Mouse (Mus musculus) stomach, embryonic 16.5 days (tissue): ENCODE results near the gene Mns1. TPM values are rescaled to one million over a fixed set of nuclear protein-coding genes. Genes with fewer than 3 reads are reported as not detected.
"Not testable (repeated sequence)": the region's sequence is repeated elsewhere in the genome, so short reads cannot be mapped to it uniquely, and the experiment has no call there.

Experiments
- ATAC-seq: fragments of 200-750 bp; cut with Nextera tagmentation; 2 replicates; pipeline ENCODE4 v1.8.0; 2017; ENCODE audit warnings: moderate number of reproducible peaks, moderate TSS enrichment; ENCODE audit not compliant: insufficient read depth, low FRiP score
- H3K27ac ChIP-seq: fragments of 300-500 bp; sonication (generic); 2 replicates; pipeline ENCODE4 v1.5.1; 2014; ENCODE audit warnings: low read length
- H3K27me3 ChIP-seq: fragments of 300-500 bp; sonication (generic); 2 replicates; pipeline ENCODE4 v1.6.1; 2014; ENCODE audit warnings: low read length, control low read depth, mixed read lengths; ENCODE audit not compliant: control insufficient read depth, insufficient read depth
- H3K36me3 ChIP-seq: fragments of 300-500 bp; sonication (generic); 2 replicates; pipeline ENCODE4 v1.6.1; 2014; ENCODE audit warnings: low read length; ENCODE audit not compliant: control insufficient read depth, insufficient read depth
- H3K4me1 ChIP-seq: fragments of 300-500 bp; sonication (generic); 2 replicates; pipeline ENCODE4 v1.6.1; 2014; ENCODE audit warnings: low read length, control low read depth, mixed read lengths; ENCODE audit not compliant: control insufficient read depth, insufficient read depth
- H3K4me2 ChIP-seq: fragments of 300-500 bp; sonication (generic); 2 replicates; pipeline ENCODE4 v1.6.1; 2014; ENCODE audit warnings: low read depth, low read length, mixed read lengths
- H3K4me3 ChIP-seq: fragments of 300-500 bp; sonication (generic); replicated peaks from 2 replicates; pipeline ENCODE4 v1.5.1; 2014; ENCODE audit warnings: mild to moderate bottlenecking, low read length
- H3K9ac ChIP-seq: fragments of 300-500 bp; sonication (generic); 2 replicates; pipeline ENCODE4 v1.6.1; 2014; ENCODE audit warnings: low read length
- H3K9me3 ChIP-seq: fragments of 300-500 bp; sonication (generic); replicated peaks from 2 replicates; pipeline ENCODE4 v1.6.1; 2016; ENCODE audit warnings: low read length, control low read depth; ENCODE audit not compliant: control insufficient read depth
- WGBS: fragments of 180-500 bp; shearing (Covaris S2); extraction: QIAGEN DNeasy Blood & Tissue Kit; methylation state at CpG from one replicate; pipeline ENCODE4 v1.1.7; 2014; 5-methylcytosine and 5-hydroxymethylcytosine counted together
- polyA plus RNA-seq: library from polyadenylated mRNA; unstranded; fragments of >200 nt; fragmentation: Nextera tagmentation; extraction: Ambion mirVana; gene quantifications from 2 replicates; pipeline ENCODE4 v1.2.1, GENCODE M21; 2015

The Mns1 gene
- polyA plus RNA-seq, 1 experiment from 2014 or later: 23.8 TPM

DNA sequence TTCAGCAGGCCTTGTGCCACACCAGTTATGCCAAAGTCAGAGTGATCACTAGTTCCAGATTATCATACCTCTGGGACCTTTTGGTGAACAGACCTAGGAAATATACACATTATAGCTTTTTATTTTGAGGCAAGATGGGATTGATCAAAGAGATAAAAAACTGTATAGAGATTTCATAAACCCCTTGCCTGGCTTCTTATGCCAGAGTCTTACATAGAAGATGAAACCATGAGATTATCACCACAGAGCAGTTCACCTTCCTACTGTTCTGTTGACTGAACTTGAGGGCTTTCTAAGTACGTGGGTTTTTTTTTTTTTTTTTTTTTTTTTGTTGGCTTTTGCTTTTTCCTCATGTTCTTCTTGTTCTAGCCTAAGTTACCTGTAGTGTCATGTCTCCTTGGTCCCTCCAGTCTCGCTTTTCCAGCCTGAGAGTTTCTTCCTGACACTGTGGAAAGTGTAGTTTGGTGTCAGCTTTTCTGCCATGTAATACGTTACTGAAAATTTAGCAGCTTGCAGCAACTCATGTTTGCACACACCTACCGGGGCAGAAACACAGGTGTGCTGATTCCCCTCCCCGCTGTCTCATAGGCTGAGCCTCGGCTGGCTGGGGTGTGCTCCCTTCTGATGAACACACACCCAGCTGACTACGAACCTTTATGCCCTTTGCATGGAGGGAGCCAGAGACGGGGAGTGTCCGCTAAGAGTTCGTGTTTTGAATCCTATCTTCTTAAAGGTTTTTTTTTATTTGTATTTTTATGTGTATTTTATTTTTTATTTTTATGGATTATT is 4.3 kb downstream of the Mns1 start:
- Histone ChIP-seq H3K4me3 (no peak overlapping the region), H3K9ac (no peak overlapping the region), H3K4me1 (peaks cover 9% of the 10 kb centered on the region; the same call in 1 of the 2 replicates), H3K9me3 (no peaks in the 10 kb centered on the region), H3K4me2 (no peak overlapping the region), H3K27ac (no peak overlapping the region), H3K36me3 (no peaks in the 10 kb centered on the region), H3K27me3 (no peaks in the 10 kb centered on the region)
- ATAC-seq: no peak
- 83% methylated on average over 10 of the region's 10 CpGs for WGBS

DNA sequence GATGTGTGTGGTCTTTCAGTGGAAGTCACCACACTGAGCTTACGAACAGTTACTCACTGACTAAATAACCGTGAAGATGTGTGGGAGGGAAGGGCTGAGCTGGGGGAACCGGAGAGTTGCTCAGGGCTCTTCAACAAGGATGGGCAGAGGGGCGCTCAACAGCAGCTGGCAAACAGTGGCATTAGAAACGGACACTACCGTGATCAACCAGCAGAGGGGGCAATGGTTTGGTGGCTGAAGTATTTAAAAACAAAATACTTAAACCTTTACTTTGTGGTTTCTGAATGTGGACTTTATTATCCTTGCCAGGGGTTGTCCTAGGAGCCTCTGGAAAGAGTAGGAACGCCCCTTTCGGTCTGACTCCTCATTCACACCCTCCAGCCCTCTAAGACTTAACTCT is 10.2 kb downstream of the Mns1 start:
- Histone ChIP-seq H3K27me3 (no peaks in the 10 kb centered on the region), H3K4me1 (peaks cover 4% of the 10 kb centered on the region; the same call in 1 of the 2 replicates), H3K4me3 (no peak overlapping the region), H3K27ac (no peak overlapping the region), H3K9ac (no peak overlapping the region), H3K9me3 (no peaks in the 10 kb centered on the region), H3K36me3 (no peaks in the 10 kb centered on the region), H3K4me2 (no peak overlapping the region)
- ATAC-seq: no peak
- 50% methylated on average over 8 of the region's 8 CpGs for WGBS

DNA sequence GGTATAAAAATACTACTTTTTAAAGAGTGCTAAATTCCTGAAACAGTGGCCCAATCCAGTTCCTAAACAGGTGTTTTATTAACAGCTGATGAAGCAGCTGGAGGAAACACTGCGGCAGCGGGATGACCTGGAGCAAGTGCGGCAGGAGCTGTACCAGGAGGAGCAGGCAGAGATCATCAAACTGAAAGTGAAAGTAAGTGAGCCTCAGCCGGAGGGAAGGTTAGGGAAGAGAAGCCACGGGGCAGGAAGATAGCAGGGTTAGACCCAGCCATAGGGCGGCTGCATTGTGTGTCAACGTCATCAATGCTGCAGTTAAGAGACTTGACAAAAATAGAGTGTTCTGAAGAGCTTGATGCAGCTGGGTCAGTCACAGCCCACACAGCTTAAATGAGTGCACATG is 11.6 kb downstream of the Mns1 start:
- H3K4me1 ChIP-seq: peaks cover 4% of the 10 kb centered on the region; the same call in 1 of the 2 replicates
- 0 out of 2 replicates have a peak overlapping the region, but pooled peaks have one; percentile 21 for H3K27ac ChIP-seq
- 0 out of 2 replicates have a peak overlapping the region, but pooled peaks have one; percentile 40 for H3K9ac ChIP-seq
- H3K36me3 ChIP-seq: no peaks in the 10 kb centered on the region
- H3K4me2 ChIP-seq: peak overlapping the region; percentile 41
- H3K9me3 ChIP-seq: no peaks in the 10 kb centered on the region
- H3K4me3 ChIP-seq: peak overlapping the region; percentile 10
- no peaks in the 10 kb centered on the region for H3K27me3 ChIP-seq
- 53% methylated on average over 7 of the region's 7 CpGs for WGBS
- ATAC-seq: no peak; the same call in 1 of the 2 replicates

GRCm38 (mm10) chr9:72449841-72450240 is 12.0 kb downstream of the Mns1 start:
- H3K27ac ChIP-seq: 0 out of 2 replicates have a peak overlapping the region, but pooled peaks have one; percentile 21
- ATAC-seq: no peak
- H3K4me1 ChIP-seq: peaks cover 4% of the 10 kb centered on the region; the same call in 1 of the 2 replicates
- no peaks in the 10 kb centered on the region for H3K27me3 ChIP-seq
- 0 out of 2 replicates have a peak overlapping the region, but pooled peaks have one; percentile 40 for H3K9ac ChIP-seq
- no peaks in the 10 kb centered on the region for H3K36me3 ChIP-seq
- peak overlapping the region; percentile 10 for H3K4me3 ChIP-seq
- peak overlapping the region; percentile 41 for H3K4me2 ChIP-seq
- 61% methylated on average over 2 of the region's 2 CpGs for WGBS
- H3K9me3 ChIP-seq: no peaks in the 10 kb centered on the region

DNA sequence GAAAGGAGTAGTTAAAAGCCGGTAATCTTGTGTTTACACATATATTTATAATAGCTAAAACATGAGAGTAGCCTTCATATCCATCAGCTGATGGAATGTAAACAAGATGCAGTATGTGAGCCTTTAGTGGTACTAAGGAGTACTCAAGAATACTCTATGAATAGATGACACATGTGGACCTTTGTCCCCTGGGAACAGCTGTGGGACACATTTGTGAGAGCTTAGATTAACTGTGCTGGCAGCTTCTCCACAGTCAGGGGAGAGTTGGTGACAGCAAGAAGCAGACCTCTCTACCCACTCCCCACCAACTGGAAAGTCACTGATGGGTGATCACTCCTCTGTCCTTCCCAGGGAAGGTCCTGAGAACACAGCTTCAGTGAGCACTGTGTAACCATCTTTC is 12.6 kb downstream of the Mns1 start:
- 45% methylated on average over 1 of the region's 1 CpGs for WGBS

GRCm38 (mm10) chr9:72451111-72451510 is 13.3 kb downstream of the Mns1 start:
- Histone ChIP-seq H3K27me3 (no peaks in the 10 kb centered on the region), H3K9ac (no peak overlapping the region), H3K4me3 (no peak overlapping the region), H3K9me3 (no peaks in the 10 kb centered on the region), H3K27ac (no peak overlapping the region), H3K36me3 (no peaks in the 10 kb centered on the region), H3K4me1 (peaks cover 4% of the 10 kb centered on the region; the same call in 1 of the 2 replicates), H3K4me2 (no peak overlapping the region)
- WGBS: 66% methylated on average over 6 of the region's 6 CpGs
- no peak for ATAC-seq

More for the DNA sequence above, 12.6 kb downstream of the Mns1 start:
- Histone ChIP-seq H3K27me3 (no peaks in the 10 kb centered on the region), H3K4me2 (no peak overlapping the region), H3K9me3 (no peaks in the 10 kb centered on the region), H3K36me3 (no peaks in the 10 kb centered on the region), H3K4me3 (no peak overlapping the region), H3K27ac (no peak overlapping the region), H3K4me1 (peaks cover 4% of the 10 kb centered on the region; the same call in 1 of the 2 replicates), H3K9ac (no peak overlapping the region)
- no peak for ATAC-seq

GRCm38 (mm10) chr9:72454281-72454680 is 16.5 kb downstream of the Mns1 start:
- not testable (repeated sequence) for H3K9ac ChIP-seq, H3K9me3 ChIP-seq, ATAC-seq, H3K4me2 ChIP-seq, H3K4me1 ChIP-seq, H3K4me3 ChIP-seq, H3K27ac ChIP-seq, H3K27me3 ChIP-seq, H3K36me3 ChIP-seq

DNA sequence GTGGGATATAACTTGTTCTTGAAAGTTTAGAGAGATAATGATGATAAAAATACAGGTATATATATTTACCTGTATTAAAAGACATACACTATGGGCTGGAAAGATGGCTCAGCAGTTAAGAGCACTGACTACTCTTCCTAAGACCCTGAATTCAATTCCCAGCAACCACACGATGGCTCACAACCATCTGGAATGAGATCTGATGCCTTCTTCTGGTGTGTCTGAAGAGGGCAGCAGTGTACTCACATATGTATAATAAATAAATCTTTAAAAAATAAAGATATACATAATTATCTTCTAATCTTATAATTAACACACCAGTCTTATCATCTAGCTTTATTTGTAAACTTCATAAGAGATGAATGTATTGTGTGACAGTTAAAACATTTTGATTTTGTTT is 18.6 kb downstream of the Mns1 start:
- ATAC-seq: no peak
- Histone ChIP-seq H3K9ac (no peak overlapping the region), H3K27ac (no peak overlapping the region), H3K27me3 (no peaks in the 10 kb centered on the region), H3K4me1 (no peaks in the 10 kb centered on the region), H3K9me3 (no peaks in the 10 kb centered on the region), H3K4me2 (no peak overlapping the region), H3K4me3 (no peak overlapping the region), H3K36me3 (no peaks in the 10 kb centered on the region)
- WGBS: 21% methylated on average over 1 of the region's 1 CpGs

- no peaks in the 10 kb centered on the region for H3K4me1 ChIP-seq
- no peaks in the 10 kb centered on the region for H3K9me3 ChIP-seq
- no peak overlapping the region for H3K9ac ChIP-seq
- H3K27ac ChIP-seq: no peak overlapping the region
- H3K36me3 ChIP-seq: no peaks in the 10 kb centered on the region
- H3K4me3 ChIP-seq: no peak overlapping the region
- WGBS: 18% methylated on average over 5 of the region's 5 CpGs
- H3K4me2 ChIP-seq: no peak overlapping the region
- ATAC-seq: peak; percentile 75; the same call in 1 of the 2 replicates
- H3K27me3 ChIP-seq: no peaks in the 10 kb centered on the region
These were observed 20.4 kb downstream of the Mns1 start for GRCm38 (mm10) chr9:72458233-72458632.
